Mouse (Mus musculus): Measurements from ENCODE around the gene Olfr1299. TPM values are rescaled to one million over a fixed set of nuclear protein-coding genes. Genes with fewer than 3 reads are reported as not detected.

Gene Olfr1299
- not detected in 2 replicates for polyA plus RNA-seq (2012; ENCODE audit: insufficient read depth, insufficient read length, low replicate concordance, missing spikeins)

DNA sequence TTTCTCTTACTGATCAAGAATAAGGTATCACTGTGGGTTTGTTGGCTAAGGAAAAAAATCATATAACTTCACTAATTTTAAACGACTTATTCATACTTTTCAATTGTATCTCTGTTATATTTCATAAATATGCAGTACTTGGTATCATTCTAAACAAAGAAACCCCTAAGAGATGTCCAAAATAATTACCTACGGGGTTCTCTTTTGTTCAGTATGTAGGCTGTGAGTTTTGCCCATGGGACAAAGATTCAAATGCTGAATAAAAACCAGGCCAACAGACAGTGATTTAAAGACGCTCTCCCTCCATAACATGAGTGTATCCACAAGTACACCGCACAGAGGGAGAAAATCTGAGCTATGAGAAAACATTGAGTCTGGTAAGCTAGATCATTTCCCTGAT, at the start of gene Olfr1299:
TSS of gene Olfr1299 (plus strand) at position 301 of the 400 bp plus-strand sequence.
- no peak for TF ChIP-seq CTCF (IDR thresholded peaks at IDR 0.05; ENCODE audit: insufficient read depth, low read depth, low read length)
- TF ChIP-seq POLR2A (IDR thresholded peaks at IDR 0.05; ENCODE audit: insufficient read depth, low read depth, low read length) = no peak
- whole genome bisulfite sequencing = 82% methylated on average over 4 of the region's 4 CpGs
- Histone ChIP-seq H3K4me3 (ENCODE audit: insufficient read depth, low read depth, low read length) (no peak within 1 kb of the TSS), H3K27ac (ENCODE audit: insufficient read depth, low read depth, low read length) (no peak within 1 kb of the TSS), H3K4me1 (ENCODE audit: control insufficient read depth, insufficient read depth, low read length) (no peaks in the 10 kb centered on the region)

DNA sequence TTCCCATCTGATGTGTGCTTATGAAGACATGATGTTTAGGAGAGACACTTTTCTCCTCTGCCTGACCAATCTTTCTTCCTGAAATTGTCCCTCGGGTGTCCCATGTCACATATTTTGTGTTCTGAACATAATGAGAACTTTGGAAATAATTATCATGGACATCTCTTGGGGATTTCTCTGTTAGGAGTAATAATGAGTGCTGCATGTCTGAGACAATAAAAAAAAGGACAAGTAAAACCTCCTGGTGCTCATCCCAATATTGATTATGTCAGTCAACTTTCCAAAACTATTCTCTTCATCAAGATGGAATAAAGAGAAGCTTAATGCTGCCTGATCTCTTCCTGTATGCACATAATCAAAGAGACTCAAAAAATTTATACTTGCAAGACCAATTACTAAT, 34.8 kb upstream of the Olfr1299 start, which contains the start of gene Olfr1297:
TSS of gene Olfr1297 (minus strand) at position 101 of the 400 bp plus-strand sequence.
- Histone ChIP-seq H3K4me3 (ENCODE audit: insufficient read depth, low read depth, low read length) (no peak within 1 kb of the TSS), H3K27ac (ENCODE audit: insufficient read depth, low read depth, low read length) (no peak within 1 kb of the TSS)
- 78% methylated on average over 1 of the region's 1 CpGs for WGBS

DNA sequence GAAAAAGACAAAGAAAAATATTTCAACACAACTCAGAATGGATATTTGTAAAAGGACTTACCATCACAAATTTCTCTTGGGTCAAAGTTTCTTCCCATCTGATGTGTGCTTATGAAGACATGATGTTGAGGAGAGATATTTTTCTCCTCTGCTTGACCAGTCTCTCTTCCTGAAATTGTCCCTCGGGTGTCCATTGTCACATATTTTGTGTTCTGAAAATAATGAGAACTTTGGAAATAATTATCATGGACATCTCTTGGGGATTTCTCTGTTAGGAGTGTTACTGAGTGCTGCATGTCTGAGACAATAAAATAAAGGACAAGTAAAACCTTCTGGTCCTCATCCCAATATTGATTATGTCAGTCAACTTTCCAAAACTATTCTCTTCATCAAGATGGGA, 12.1 kb upstream of the Olfr1299 start, which contains the start of gene Olfr1298:
TSS of gene Olfr1298 (minus strand) at position 101 of the 400 bp plus-strand sequence.
- 82% methylated on average over 1 of the region's 1 CpGs for WGBS
- TF ChIP-seq CTCF (IDR thresholded peaks at IDR 0.05; ENCODE audit: insufficient read depth, low read depth, low read length) (no peak), POLR2A (IDR thresholded peaks at IDR 0.05; ENCODE audit: insufficient read depth, low read depth, low read length) (no peak)
- no peak within 1 kb of the TSS for H3K4me3 ChIP-seq (ENCODE audit: insufficient read depth, low read depth, low read length)

More for the DNA sequence above, 34.8 kb upstream of the Olfr1299 start, which contains the start of gene Olfr1297:
- no peaks in the 10 kb centered on the region for H3K4me1 ChIP-seq (ENCODE audit: control insufficient read depth, insufficient read depth, low read length)
- TF ChIP-seq POLR2A (IDR thresholded peaks at IDR 0.05; ENCODE audit: insufficient read depth, low read depth, low read length) (no peak), CTCF (IDR thresholded peaks at IDR 0.05; ENCODE audit: insufficient read depth, low read depth, low read length) (no peak)

More for the DNA sequence above, 12.1 kb upstream of the Olfr1299 start, which contains the start of gene Olfr1298:
- Histone ChIP-seq H3K27ac (ENCODE audit: insufficient read depth, low read depth, low read length) (no peak within 1 kb of the TSS), H3K4me1 (ENCODE audit: control insufficient read depth, insufficient read depth, low read length) (no peaks in the 10 kb centered on the region)

Other genes with a start within 250 kb of the Olfr1299 start
- gene Olfr1286, start 238.3 kb upstream of the Olfr1299 start, polyA plus RNA-seq (2012; ENCODE audit: insufficient read depth, insufficient read length, low replicate concordance, missing spikeins) = not detected in 2 replicates
- not detected in 2 replicates for gene Olfr1287, start 212.3 kb upstream of the Olfr1299 start, polyA plus RNA-seq (2012; ENCODE audit: insufficient read depth, insufficient read length, low replicate concordance, missing spikeins)
- gene Olfr1288, start 187.3 kb upstream of the Olfr1299 start, polyA plus RNA-seq (2012; ENCODE audit: insufficient read depth, insufficient read length, low replicate concordance, missing spikeins) = not detected in 2 replicates
- not detected in 2 replicates for gene Olfr1289, start 180.6 kb upstream of the Olfr1299 start, polyA plus RNA-seq (2012; ENCODE audit: insufficient read depth, insufficient read length, low replicate concordance, missing spikeins)
- gene Olfr1290, start 167.6 kb upstream of the Olfr1299 start, polyA plus RNA-seq (2012; ENCODE audit: insufficient read depth, insufficient read length, low replicate concordance, missing spikeins) = not detected in 2 replicates
- not detected in 2 replicates for gene Olfr1291-ps1, start 164.2 kb upstream of the Olfr1299 start, polyA plus RNA-seq (2012; ENCODE audit: insufficient read depth, insufficient read length, low replicate concordance, missing spikeins)
- gene Olfr1293-ps, start 136.2 kb upstream of the Olfr1299 start, polyA plus RNA-seq (2012; ENCODE audit: insufficient read depth, insufficient read length, low replicate concordance, missing spikeins) = not detected in 2 replicates
- gene Olfr1294, start 121.1 kb upstream of the Olfr1299 start, polyA plus RNA-seq (2012; ENCODE audit: insufficient read depth, insufficient read length, low replicate concordance, missing spikeins) = not detected in 2 replicates
- gene Olfr1295, start 91.7 kb upstream of the Olfr1299 start, polyA plus RNA-seq (2012; ENCODE audit: insufficient read depth, insufficient read length, low replicate concordance, missing spikeins) = not detected in 2 replicates
- not detected in 2 replicates for gene Olfr1297, start 34.9 kb upstream of the Olfr1299 start, polyA plus RNA-seq (2012; ENCODE audit: insufficient read depth, insufficient read length, low replicate concordance, missing spikeins)
- not detected in 2 replicates for gene Olfr1298, start 12.2 kb upstream of the Olfr1299 start, polyA plus RNA-seq (2012; ENCODE audit: insufficient read depth, insufficient read length, low replicate concordance, missing spikeins)
- not detected in 2 replicates for gene Olfr1301, start 89.6 kb downstream of the Olfr1299 start, polyA plus RNA-seq (2012; ENCODE audit: insufficient read depth, insufficient read length, low replicate concordance, missing spikeins)
- not detected in 2 replicates for gene Olfr1302, start 116.0 kb downstream of the Olfr1299 start, polyA plus RNA-seq (2012; ENCODE audit: insufficient read depth, insufficient read length, low replicate concordance, missing spikeins)
- gene Olfr1303, start 158.9 kb downstream of the Olfr1299 start, polyA plus RNA-seq (2012; ENCODE audit: insufficient read depth, insufficient read length, low replicate concordance, missing spikeins) = not detected in 2 replicates
- gene Olfr1305, start 215.7 kb downstream of the Olfr1299 start, polyA plus RNA-seq (2012; ENCODE audit: insufficient read depth, insufficient read length, low replicate concordance, missing spikeins) = not detected in 2 replicates